Mouse (Mus musculus) spleen, adult 2 months (tissue): ENCODE measurements around the gene Odf2. TPM values are rescaled to one million over a fixed set of nuclear protein-coding genes. Genes with fewer than 3 reads are reported as not detected.
A peak's percentile ranks its signal among the peaks of the same experiment; 100 is the strongest.
"Not testable (repeated sequence)": the region's sequence is repeated elsewhere in the genome, so short reads cannot be mapped to it uniquely, and the experiment has no call there.

ENCODE experiments used
- DNase-seq, 2 experiments: peaks; one replicate each; pipeline versions ENCODE4 v3.0.0 to v3.0.0-alpha.2; 2012 to 2021; ENCODE audit warnings: low spot score in 2 of 2, low read depth in 1 of 2
- H3K27ac ChIP-seq: fragments of 200-500 bp; 2 replicates; pipeline ENCODE4 v1.5.1; 2012; ENCODE audit warnings: low read length, inconsistent platforms; ENCODE audit not compliant: insufficient read depth
- H3K27me3 ChIP-seq: fragments of 200-500 bp; 2 replicates; pipeline ENCODE4 v1.6.1; 2012; ENCODE audit warnings: mild to moderate bottlenecking, moderate library complexity, low read length, inconsistent platforms; ENCODE audit not compliant: control insufficient read depth, insufficient read depth
- H3K36me3 ChIP-seq: fragments of 200-500 bp; 2 replicates; pipeline ENCODE4 v1.6.1; 2012; ENCODE audit warnings: mild to moderate bottlenecking, low read length, inconsistent platforms; ENCODE audit not compliant: control insufficient read depth, insufficient read depth
- H3K4me1 ChIP-seq: fragments of 200-500 bp; 2 replicates; pipeline ENCODE4 v1.6.1; 2011; ENCODE audit warnings: inconsistent platforms; ENCODE audit not compliant: control insufficient read depth, insufficient read depth, insufficient read length
- H3K4me3 ChIP-seq: fragments of 200-500 bp; 2 replicates; pipeline ENCODE4 v1.5.1; 2011; ENCODE audit warnings: mild to moderate bottlenecking, inconsistent platforms; ENCODE audit not compliant: insufficient read depth, insufficient read length; ENCODE audit errors: extremely low read depth
- CTCF ChIP-seq: fragments of 200-500 bp; IDR thresholded peaks from 2 replicates; pipeline ENCODE4 v1.5.1; 2011; ENCODE audit warnings: mild to moderate bottlenecking, inconsistent platforms; ENCODE audit not compliant: insufficient read depth, insufficient read length, insufficient replicate concordance; ENCODE audit errors: extremely low read depth
- POLR2A ChIP-seq: fragments of 200-500 bp; IDR thresholded peaks from 2 replicates; pipeline ENCODE4 v1.6.1; 2011; ENCODE audit warnings: low read depth, low read length, inconsistent platforms
- WGBS: fragments of 180-500 bp; shearing (Covaris S2); methylation state at CpG from one replicate; pipeline ENCODE4 v1.1.7; 2018; 5-methylcytosine and 5-hydroxymethylcytosine counted together
- polyA plus RNA-seq: library from polyadenylated mRNA; depleted of rRNA; stranded (reverse); fragments of >200 nt; gene quantifications from 2 replicates; pipeline ENCODE4 v1.2.3, GENCODE M21; 2012

Gene Odf2
- polyA plus RNA-seq, 1 experiment: 26.3 TPM

DNA sequence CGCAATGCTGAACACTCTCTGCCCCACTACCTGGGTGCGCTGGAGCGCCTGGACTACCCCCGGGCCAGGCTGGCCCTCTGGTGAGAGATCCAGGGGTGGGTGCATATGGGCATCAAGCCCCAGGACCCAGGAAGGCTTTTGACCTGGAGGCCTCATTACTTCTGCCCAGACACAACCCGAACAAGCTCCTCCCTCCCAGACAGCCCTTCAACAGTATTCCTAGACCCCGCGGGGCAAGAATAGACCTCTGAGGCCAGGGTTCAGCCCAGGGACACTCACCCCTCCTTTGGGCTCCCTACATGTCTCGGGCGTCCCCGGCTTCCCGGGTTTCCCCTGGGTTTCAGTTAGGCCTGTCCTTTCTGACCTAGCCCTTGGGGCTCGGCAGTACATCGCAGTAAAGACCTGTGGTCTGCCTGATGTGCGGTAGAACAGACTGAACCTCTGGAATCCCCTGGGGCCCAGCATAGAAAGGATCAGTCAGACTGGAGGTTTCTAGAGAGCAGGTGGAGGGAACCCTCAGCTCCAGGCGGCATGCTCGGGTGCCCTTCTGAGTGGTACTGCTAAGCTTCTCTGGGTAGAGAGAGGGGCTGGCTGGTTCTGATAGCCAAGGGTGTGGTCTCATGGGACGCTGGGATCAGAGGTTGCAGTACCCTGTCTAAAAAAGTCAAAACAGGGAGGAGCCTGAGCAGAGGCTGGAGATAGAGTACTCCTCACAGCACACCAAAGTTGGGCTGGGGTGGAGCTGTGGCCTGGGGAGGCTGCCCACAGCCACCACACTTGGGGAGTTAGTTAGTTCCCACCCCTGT, 19.2 kb upstream of the Odf2 start:
- H3K4me3 ChIP-seq: peak overlapping the region; percentile 79
- no peak for TF ChIP-seq POLR2A
- TF ChIP-seq CTCF: no peak
- peaks cover 3% of the 10 kb centered on the region; the same call in 1 of the 2 replicates for H3K4me1 ChIP-seq
- WGBS: 3% methylated on average over 17 of the region's 17 CpGs
- H3K27me3 ChIP-seq: no peaks in the 10 kb centered on the region
- H3K36me3 ChIP-seq: no peaks in the 10 kb centered on the region
- H3K27ac ChIP-seq: peak overlapping the region; percentile 51
- no peak for DNase-seq

DNA sequence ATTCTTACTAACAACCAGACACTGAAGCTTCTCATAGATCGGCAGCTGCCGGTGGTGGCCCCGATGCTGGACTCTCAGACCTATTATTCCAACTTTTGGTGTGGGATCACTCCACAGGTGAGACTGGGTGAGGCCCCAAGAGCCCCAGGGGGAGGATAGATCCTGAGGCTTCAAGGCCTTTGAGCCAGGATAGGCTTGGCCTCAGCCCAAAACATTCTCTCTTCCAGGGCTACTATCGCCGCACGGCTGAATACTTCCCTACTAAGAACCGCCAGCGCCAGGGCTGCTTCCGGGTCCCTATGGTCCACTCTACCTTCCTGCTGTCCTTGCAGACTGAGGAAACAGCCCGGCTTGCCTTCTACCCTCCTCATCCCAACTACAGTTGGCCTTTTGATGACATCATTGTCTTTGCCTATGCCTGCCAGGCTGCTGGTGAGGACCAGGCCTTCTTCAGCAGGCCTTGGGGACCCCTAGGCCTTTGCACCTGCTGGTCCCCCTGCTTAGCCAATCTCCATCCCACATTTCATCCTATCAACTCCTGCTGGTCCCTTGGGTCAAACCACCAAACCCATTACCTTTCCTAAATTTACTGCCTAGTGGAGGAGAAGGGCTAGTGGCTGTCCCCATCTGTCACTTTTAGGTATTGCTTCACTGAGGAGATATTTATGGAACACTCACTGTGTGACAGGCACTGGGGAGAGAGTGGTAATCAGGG, 16.3 kb upstream of the Odf2 start:
- no peak overlapping the region for H3K4me3 ChIP-seq
- TF ChIP-seq CTCF (no peak), POLR2A (no peak)
- H3K4me1 ChIP-seq: peaks cover 3% of the 10 kb centered on the region; the same call in 1 of the 2 replicates
- no peaks in the 10 kb centered on the region for H3K27me3 ChIP-seq
- 96% methylated on average over 10 of the region's 10 CpGs for WGBS
- no peak overlapping the region for H3K27ac ChIP-seq
- no peak for DNase-seq
- no peaks in the 10 kb centered on the region for H3K36me3 ChIP-seq

DNA sequence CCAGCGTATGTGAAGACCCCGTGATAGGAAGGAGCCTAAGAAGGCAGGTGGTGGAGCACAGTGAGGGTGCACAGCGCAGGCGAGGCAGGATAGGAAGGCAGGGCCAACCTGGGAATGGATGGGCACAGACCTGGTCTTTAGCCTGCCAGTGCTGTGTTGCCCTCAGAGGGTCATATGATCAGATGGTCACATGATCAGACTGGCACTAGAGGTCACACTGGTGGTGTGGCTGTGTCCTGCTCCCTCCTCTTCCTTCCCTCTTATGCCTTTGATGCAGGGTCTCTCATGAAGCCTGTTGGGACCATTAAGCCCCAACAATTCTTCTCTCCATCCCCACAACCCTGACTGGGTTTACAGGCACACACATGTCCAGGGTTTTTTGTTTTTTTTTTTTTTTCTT, 15.2 kb upstream of the Odf2 start:
- no peak overlapping the region for H3K27ac ChIP-seq
- H3K4me3 ChIP-seq: no peak overlapping the region
- H3K27me3 ChIP-seq: no peaks in the 10 kb centered on the region
- no peaks in the 10 kb centered on the region for H3K36me3 ChIP-seq
- H3K4me1 ChIP-seq: peaks cover 3% of the 10 kb centered on the region; the same call in 1 of the 2 replicates
- no peak for TF ChIP-seq CTCF
- TF ChIP-seq POLR2A: no peak
- 77% methylated on average over 4 of the region's 4 CpGs for WGBS
- no peak for DNase-seq

DNA sequence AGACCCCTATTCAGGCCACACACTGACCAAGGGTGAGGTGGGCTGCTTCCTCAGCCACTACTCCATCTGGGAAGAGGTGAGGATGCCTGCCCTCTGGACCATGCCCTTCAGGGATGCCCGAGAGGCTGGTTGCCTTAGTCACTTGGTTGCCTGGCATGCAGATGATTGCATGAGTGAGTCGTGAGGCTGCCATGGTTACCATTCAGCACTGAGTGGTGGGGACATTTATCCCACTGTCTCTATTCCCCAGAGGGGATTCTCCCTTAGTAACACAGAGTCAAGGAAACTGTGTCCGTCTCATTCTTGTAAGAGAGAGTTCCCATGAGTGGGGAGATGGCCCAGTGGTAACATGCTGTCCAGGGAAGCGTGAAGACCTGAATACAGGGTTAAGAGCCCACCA, 11.0 kb upstream of the Odf2 start:
- H3K4me1 ChIP-seq: no peaks in the 10 kb centered on the region
- no peak for TF ChIP-seq POLR2A
- TF ChIP-seq CTCF: no peak
- 91% methylated on average over 4 of the region's 4 CpGs for WGBS
- no peak overlapping the region for H3K27ac ChIP-seq
- H3K36me3 ChIP-seq: no peaks in the 10 kb centered on the region
- no peaks in the 10 kb centered on the region for H3K27me3 ChIP-seq
- DNase-seq: no peak
- no peak overlapping the region for H3K4me3 ChIP-seq

DNA sequence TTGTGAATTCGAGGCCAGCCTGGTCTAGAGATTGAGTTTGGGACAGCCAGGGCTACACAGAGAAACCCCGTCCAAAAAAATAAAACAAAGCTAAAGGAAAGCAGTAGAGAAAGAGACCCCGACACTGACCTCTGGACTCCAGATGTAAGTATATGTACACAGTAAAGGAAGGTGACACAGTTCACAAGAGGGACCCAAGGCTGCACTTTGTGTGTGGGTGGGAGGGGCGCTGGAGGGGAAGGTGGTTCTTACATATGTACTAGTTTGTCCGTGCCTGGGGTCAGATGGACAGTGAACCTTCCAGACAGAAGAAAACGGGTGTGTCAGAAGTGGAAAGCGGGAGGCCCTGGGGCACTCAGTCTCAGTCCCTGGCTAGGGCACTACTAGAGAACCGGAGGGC, 9.8 kb upstream of the Odf2 start:
- TF ChIP-seq POLR2A (no peak), CTCF (no peak)
- Histone ChIP-seq H3K36me3 (no peaks in the 10 kb centered on the region), H3K27me3 (no peaks in the 10 kb centered on the region), H3K27ac (no peak overlapping the region), H3K4me1 (no peaks in the 10 kb centered on the region), H3K4me3 (no peak overlapping the region)
- WGBS: 94% methylated on average over 8 of the region's 8 CpGs
- DNase-seq: no peak

DNA sequence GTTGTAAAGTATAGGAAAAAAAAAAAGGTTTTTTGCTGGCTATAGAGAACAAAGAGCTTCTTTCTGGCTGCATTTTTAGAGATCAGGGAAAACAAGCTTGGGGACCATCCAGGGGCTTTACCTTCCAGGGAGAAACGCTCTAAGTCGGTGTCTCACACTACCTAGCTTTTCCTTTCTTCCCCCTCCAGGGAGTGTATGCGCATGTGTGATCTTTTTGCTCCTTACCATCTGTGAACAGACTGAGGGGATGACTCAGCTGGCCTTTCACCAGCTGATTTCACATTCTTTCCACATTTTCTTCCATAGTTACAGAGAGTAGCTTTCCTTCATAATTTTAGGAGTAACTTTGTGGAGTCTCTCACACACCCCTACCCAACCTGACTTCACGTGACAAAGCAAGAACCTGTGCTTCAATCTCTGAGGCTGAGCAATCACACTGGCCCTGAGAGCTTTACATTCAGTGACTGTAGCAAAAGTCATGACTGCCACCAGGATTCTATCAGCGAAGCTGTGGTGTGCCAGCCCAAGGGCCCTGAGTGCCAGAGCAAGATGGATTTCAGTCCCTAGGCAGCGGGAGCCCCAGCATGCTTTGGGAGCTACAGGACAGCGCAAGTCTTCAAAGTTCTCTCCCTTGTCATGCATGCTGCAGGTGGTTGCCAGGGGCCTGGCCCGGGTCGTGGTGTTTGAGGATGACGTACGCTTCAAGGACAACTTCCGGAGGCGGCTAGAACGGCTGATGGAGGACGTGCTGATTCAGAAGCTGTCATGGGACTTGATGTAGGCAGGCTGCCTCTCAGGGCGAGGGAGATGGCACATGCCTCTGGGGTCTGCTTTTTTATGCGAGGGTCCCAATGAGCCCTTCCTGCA, 8.8 kb upstream of the Odf2 start:
- WGBS: 94% methylated on average over 17 of the region's 17 CpGs
- Histone ChIP-seq H3K4me1 (no peaks in the 10 kb centered on the region), H3K27ac (no peak overlapping the region), H3K4me3 (no peak overlapping the region), H3K36me3 (no peaks in the 10 kb centered on the region), H3K27me3 (no peaks in the 10 kb centered on the region)
- TF ChIP-seq CTCF (no peak), POLR2A (no peak)
- DNase-seq: no peak

DNA sequence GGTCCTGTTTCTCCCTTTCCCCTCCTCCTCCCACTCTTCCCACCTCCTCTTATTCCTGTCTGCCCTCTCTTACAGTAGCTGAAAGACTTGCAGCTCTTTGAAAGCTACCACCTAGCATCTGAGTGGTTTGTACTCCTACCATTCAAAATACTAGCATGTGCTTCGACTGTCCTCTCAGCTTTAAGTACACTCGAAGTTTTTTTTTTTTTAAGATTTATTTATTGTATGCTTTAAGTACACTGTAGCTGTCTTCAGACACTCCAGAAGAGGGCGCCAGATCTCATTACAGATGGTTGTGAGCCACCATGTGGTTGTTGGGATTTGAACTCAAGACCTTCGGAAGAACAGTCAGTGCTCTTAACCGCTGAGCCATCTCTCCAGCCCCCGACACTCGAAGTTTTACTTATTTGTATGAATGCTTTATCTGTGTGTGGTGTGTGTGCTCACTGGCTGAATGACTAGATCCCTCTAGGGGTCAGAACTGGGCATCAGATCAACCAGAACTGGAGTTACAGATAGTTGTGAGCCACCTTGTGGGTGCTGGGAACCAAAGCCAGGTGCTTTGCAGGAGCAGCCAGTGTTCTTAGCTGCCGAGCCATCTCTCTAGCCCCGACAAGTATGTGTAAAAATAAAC, 2.2 kb upstream of the Odf2 start:
- not testable (repeated sequence) for H3K27me3 ChIP-seq, H3K27ac ChIP-seq, H3K36me3 ChIP-seq, H3K4me3 ChIP-seq, DNase-seq
- peaks cover 10% of the 10 kb centered on the region for H3K4me1 ChIP-seq
- 58% methylated on average over 9 of the region's 9 CpGs for WGBS
